Mouse (Mus musculus): ENCODE data around the gene Wwtr1.

Gene Wwtr1

DNA sequence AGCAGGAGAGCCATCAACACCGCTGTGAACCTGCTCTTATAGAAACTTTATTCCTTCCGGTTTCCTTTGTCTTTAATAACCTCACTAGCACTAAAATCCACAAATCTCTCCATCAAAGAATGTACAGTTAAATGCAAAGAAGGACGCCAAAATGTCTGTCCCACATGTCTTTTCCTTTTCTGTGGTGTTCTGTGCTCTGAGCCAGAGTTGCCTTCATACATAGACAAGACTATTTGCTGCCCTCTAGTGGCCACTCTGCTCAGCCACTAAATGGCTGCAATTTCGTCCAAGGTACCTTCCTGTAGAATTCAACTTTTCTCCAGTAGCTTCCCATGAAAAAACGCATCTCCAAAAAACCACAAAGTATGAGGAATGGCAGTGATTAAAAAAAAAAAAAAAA, 127.3 kb downstream of the Wwtr1 start:
- DNase-seq (ENCODE audit: low read depth, low spot score): peak; percentile 7

DNA sequence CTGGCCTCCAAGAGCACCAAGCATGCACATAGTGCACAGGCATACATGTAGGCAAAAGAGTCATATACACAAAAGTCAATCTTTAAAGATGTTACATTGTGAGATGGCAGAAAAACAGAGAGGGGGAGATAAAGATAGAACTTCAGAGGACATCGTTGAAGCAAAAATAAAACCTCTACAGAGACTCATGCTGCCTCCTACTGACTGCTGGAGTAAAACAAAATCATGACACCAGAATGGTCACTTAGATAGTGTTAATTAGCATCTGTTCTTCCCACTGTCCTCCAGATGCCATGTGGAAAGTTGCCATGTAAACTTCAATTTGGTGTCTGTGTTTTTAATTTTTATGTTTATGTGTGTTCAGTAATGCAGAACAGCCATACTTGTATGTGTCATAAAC, 127.8 kb downstream of the Wwtr1 start:
- DNase-seq (ENCODE audit: low read depth, low spot score): no peak

DNA sequence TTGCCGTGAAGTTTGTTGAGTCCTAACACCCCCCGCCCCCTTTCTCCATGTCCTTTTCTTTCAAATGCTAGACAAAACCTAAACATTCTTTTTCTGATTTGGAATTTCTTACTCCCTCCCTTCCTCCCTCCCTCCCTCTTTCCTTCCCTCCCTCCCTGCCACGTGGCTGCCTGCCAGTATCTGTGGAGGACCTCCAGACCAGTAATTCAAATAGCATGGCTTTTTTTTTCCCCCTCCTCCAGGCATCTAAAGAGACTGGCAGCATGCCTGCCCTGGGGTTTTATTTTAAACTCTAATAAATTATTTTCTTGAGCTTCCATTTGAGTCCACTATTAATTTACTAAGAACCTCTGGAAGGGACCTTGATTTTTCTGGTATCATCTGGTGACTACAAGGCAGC, 130.0 kb downstream of the Wwtr1 start:
- DNase-seq (ENCODE audit: low read depth, low spot score): no peak

DNA sequence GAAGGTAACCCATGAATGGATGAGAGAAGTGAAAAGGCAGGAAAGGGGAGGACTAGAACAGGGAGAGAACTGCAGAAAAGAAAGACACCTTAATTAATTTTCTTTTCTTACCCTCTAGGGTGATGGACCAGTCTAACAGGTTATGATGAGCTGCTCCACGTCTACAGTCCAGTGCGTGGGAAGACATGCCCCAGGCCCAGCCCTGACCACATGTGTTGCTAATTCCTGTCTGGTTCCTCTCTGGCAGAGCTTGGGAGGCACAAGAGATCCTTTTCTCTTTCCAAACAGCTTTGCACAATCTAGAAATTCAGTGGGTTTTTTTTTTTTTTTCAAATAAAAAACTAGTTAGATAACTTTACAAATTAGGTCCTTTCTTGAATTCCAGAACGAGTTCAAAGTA, 134.8 kb downstream of the Wwtr1 start:
- DNase-seq (ENCODE audit: low read depth, low spot score): no peak

DNA sequence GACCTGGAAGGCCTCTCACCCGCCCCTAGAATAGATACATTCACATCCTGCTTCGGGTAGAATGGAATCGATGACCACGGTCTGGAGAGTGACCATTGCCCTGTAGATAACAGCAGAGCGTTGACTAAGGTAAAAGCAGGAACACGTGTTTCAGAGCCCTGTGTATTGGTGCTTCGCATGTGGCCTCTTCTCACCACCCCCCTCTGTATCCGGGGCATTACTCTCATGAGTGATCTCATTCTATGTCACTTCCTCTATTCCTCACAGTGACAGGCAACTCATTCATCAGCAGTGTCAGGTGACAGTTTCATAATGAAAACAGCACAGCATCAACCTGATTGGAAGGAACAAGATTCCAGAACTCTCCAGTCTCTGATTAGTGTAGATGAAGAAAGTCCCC, 140.3 kb downstream of the Wwtr1 start:
- DNase-seq (ENCODE audit: low read depth, low spot score): no peak

DNA sequence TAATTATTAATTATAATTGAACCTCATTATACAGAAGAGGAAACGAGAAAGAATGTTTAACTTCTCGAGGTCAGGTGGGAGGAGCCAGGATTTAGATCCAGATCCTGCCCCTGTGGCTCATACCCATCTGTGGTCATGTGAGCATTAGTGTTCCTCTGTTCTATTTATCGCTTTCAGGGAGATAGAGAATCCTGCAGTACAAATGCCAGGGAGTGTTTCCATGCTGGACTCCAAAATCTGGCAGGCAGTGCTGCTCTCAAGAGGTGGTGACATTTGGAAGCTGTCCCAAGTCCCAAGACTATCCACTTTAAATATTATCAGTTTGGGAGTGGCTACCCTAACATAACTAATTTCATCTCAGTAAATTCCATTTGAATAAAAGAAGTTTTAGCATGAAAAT, 144.0 kb downstream of the Wwtr1 start:
- no peak for DNase-seq (ENCODE audit: low read depth, low spot score)

DNA sequence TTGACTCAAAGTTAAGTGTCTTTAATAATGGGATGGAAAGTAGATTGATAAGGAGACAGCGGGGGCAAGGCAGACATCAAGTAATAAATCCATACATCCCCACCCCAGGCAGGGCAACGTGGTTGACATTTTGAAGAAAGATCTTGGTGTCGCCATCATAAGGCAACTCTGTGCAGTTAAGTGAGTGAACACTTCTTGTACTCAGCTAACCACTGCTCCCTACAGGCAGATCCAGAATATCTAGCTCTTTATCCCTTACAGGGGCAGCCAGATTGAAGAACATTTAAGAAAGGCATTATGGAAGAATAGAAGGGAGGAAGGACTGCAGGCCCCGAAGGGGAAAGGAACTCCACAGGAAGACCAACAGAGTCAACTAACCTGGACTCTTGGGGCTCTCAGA, 146.2 kb downstream of the Wwtr1 start:
- no peak for DNase-seq (ENCODE audit: low read depth, low spot score)

DNA sequence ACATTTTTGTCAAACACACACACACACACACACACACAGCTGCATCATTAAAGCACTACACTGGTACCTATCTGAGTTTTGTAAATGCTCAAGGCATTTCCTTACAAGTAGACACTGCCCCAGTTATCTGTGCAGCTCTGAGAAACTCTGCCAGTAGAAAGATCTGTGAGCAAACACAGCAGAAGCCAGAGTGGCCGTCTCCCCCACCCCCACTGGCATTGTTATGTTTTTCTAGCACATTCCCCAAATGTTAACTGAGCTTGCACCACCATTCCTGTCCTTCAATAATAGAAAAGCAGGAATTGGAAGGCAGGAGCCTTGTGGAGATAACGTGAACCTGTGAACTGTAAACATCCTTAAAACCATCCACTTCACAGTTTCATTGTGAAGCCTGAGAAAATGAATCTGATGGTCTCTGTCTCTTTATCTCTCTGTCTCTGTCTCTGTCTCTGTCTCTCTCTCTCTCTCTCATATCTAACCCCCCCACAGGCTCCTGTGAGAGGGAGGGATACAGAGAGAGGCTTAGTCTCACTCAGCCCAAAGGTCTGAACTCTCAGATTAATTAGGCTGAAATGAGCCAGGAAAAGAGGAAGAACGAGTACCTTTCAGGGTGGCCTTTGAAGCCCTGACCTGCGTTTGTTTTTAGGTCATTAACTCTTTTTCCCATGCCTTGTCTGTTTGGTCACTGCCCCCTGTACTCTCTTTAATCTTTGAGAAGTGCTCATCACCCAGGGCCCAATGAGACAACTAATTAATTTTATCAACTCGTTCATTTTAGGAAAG, 146.8 kb downstream of the Wwtr1 start:
- no peak for DNase-seq (ENCODE audit: low read depth, low spot score)

DNA sequence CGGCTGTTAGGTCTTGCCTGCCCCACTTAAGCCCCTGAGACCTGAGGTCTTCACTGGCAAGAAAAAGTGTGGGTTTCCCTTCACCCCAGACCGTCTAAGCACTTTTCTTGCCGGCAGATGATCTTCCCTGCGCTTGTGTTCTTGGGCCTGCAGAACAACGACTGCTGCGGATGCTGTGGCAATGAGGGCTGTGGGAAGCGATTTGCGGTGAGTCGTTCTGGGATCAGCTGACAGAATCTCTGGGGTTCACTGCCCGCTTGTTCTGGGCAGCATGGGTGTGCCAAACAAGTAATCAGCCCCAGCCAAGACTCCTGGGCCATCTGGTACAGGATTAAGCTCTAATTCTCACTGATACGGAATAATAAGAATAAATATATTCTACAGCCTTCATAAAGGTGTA, 149.4 kb downstream of the Wwtr1 start:
- no peak for DNase-seq (ENCODE audit: low read depth, low spot score)

DNA sequence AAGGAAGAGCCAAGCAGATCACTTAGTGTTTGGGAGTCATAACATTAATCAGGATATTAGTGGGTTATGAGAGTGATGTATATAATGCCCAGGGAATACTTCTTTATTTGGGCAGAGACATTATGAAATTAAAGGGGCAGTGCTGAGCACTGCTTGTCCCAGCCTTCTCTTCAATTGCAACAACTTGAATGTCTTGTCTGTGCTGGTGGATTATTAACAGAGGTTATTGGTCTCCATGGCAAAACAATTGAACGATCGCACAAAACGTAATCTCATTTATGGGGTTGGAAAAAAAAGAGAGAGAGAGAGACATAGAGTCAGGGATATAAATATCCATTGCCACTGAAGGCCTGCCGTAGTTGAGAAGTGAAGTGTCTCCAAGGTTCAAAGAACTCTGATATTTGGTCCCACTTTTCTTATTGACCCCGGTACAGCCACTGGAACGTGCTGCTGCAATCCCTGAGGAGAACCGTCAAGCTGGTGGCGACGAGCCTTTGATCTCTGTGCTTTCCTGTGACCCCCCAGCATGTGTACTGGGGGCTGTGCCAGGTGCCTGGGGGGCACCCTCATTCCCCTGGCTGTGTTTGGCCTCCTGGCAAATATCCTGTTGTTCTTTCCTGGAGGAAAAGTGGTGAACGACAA, 150.5 kb downstream of the Wwtr1 start, which contains the start of gene Tm4sf4:
TSS of gene Tm4sf4 (plus strand) at position 226 of the 642 bp plus-strand sequence.
- no peak for DNase-seq (ENCODE audit: low read depth, low spot score)

DNA sequence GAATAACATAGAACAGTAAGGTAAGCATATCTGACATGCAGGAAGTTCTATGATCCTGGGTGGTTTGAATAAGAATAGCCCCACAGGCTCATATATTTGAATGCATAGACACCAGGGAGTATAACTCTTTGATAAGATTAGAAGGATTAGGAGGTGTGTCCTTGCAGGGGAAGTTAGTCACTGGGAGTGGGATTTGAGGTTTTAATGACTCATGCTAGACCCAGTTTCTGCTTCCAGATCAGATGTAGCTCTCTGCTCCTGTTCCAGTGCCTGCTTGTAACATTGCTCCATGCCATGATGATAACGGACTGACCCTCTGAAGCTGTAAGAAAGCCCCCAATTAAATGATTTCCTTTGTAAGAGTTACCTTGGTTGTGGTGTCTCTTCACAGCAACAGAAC, 155.1 kb downstream of the Wwtr1 start:
- DNase-seq (ENCODE audit: low read depth, low spot score): no peak

DNA sequence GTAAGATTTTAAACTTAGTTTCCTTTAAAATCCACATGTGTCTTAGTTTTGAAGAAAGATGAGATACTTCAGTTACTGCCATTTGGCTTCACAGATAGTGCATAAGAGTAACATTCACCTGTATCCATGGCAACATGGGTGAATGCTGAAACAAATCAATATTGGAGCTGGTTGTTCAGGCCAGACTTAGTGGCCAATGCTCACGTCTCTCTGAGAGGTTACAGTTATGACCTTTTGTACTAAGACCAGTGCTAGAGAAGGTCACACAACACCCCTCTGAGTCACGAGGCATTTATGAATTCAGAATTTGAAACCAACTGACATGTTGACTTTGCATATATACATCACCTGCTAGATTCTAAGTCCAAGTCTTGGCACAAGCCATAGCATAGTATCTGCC, 155.5 kb downstream of the Wwtr1 start:
- DNase-seq (ENCODE audit: low read depth, low spot score): no peak

DNA sequence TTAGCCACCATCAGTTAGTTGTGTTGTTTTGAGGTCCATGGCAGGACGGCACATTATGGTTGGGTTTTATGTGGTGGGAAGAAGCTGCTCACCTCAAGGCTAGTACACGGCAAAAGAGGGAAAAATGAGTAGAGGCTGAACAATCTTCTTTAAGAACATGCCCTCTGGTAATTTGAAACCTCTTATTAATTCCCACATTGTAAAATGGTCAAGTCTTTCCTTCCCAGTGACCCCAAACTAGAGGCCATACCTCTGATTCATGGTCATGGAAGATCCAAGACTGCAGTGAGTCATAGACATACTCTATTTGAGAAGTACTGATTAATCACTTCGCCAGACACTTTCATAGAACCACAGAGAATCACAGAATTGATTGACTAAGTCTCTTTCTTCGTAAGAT, 164.2 kb downstream of the Wwtr1 start:
- no peak for DNase-seq (ENCODE audit: low read depth, low spot score)
